Mouse (Mus musculus): ENCODE results near the gene Map3k14.

Gene Map3k14

DNA sequence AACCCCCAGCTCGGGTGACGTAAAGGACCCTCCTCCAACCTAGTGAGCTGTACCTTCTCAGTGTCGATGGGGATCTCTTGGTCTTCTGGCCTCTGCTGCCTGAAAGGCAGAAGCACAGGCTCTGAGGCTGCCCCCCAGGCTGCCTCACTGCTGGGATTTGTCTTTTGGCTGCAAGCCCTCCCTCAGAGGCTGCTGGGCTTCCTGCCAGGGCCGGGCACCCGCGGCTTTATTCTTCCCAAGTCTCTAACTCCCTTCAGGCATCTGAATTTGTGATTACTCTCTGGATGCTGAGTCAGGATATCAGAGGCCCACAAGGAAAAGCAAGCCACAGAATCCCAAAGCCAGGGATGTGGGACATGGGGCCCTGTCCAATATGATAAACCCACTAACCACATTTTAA is 65.6 kb downstream of the Map3k14 start:
- DNase-seq = peak; percentile 44 to 69

DNA sequence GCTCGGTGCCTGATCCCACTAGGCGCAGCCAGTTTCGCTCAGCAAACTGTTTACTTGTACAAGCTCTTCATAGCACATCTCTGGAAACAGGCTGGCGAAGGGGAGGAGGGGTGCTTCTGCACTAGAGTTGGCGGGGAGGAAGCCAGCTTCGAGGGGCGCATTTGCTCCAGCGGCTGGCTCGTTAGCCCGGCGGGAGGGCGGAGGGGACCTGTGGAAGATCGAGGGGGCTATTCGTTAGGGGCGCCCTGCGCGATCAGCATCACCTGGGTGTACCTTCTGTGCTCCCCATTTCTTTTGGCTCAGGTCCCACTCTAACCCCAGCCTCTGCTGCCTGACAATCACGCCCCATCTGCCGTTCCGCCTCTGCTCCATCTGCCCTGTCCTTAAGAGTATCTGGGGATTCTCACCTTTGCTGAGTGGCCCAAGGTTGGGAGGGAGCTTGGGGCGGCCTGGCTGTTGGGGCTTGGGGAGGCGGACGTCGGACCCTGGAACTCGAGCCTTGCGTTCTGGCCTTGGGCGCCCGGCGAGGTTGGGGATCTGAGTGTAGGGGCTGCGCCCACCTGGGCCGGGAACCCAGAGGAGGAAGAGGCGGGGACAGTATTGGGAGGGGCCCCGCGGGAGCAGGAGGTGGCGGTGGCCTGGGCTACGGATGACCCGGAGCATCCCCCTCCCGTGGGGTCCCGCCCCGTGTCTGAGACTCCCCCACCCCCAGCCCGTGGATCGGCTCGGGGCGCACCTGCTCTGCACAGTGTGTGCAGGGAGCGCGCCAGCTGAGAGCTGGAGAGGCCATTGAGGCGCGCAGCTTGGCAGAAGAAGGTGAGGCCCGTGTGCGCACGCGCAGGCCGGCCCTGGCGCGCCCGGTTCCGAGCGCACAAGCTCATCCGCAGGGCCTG is 68.1 kb downstream of the Map3k14 start:
- DNase-seq = peak in 1 of 2 experiments; percentile 12

DNA sequence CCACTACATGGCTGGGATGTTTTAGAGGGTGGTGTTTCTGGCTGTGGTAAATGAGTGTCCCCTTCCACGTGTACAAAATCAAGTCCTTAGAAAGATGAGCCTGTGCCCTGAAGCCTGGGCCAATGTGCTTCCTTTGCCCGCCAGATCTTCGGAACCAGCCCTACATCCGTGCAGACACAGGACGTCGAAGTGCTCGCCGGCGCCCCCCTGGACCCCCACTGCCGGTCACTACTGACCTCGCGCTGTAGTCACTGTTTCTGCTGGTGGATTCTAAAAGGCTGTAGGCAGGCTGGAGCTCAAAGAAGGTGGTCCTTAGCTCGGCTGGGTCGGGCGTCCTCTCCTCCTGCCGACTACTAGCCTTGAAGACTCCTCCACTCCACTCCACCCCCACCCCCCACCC is 68.9 kb downstream of the Map3k14 start:
- no peak for DNase-seq

DNA sequence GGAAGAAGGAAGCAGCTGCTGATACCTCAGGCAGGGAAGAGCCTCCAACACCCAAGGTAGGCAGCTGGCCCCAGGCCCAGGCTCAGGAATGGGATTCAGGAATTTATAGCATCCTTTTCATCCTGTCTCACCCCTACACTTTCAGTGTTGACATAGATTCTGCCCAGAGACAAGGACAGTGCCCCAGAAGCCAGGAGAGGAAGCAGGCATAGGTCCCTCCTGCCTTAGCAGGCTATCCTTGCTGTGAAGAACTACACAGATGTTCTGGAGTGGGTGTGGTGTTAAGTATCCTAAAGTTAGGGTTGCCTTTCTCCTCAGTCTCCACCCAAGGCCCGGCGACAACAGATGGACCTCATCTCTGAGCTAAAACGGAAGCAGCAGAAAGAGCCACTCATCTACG is 69.9 kb downstream of the Map3k14 start:
- DNase-seq = no peak

DNA sequence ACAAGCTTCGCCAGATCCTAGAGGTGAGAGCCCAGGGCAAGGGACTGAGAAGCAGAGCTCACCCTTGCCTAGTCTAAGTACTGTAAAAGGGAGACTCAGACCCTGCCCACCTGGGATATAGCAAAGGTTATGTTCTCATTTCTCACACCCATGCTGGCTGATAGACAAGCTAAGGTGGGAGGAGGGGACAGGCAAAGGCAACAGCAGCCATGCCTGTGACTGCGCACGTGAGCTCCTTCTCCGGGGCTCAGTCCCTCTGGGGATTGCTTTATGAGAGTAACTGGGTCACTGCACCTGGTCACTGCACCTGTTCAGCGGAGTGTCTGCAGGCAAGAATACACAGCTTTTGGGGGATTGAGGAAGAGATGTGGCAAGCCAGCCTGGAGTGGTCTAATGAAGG is 71.6 kb downstream of the Map3k14 start:
- DNase-seq = no peak

DNA sequence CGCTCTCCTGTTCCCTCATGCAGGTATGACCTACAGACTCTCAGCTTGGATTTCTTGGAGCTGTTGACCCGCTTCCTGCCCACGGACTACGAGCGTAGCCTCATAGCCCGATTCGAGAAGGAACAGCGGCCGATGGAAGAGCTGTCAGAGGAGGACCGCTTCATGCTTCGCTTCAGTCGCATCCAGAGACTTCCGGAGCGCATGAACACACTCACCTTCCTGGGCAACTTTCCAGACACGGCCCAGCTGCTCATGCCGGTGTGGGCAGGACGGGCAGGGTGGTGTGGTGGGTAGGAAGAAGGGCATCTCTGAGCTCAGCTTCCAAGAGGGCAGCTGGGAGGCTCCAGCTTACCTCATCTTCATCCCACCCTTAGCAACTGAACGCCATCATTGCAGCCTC is 72.0 kb downstream of the Map3k14 start:
- DNase-seq = no peak

DNA sequence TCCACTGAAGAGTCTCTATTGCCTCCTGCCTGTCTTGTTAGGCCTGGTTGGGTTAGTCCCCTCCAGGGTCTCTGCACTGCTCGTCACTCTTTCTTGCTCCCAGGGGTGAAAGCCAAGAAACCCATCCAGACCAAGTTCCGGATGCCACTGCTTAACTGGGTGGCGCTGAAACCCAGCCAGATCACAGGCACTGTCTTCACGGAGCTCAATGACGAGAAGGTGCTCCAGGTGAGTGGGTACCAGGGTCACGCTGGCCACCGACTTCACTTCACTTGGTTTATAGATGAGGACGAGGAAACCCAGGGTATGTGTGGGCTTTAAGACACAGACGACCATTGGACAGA is 73.5 kb downstream of the Map3k14 start:
- DNase-seq = no peak

DNA sequence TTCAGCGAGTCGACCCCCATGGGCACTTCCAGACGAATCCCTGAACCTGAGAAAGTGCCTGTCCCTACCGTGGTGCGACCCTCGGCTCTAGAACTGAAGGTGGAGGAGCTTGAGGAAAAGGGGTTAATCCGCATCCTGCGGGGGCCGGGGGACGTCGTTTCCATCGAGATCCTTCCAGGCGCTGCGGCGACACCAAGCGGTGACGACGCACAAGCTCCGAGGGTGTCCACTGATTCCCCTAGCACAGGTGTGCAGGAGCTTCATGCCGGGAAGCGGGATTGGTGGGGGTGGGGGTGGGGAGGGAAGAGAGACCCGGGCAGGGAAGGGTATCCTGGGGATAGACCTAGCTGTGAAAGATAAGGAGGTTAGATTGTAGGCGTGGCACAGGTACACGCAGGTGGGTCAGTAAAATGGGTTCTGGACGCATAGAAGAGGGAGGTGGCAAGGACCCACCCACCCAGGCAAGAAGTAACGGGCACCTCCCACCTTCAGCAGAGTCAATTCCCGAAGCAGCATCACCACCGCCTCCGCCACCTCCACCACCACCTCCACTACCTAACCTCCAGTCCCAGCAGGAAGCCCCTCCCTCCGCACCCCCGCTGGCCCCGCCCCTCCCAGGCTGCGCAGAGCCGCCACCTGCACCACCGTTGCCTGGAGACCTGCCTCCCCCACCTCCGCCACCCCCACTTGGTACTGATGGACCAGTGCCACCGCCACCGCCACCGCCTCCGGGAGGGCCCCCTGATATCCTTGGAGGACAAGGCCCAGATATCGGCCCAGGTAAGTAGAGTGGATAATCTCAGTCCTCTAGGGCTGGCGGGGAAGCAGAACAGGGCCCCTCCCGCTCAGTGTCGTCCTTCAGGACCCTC is 74.1 kb downstream of the Map3k14 start:
- no peak for DNase-seq

DNA sequence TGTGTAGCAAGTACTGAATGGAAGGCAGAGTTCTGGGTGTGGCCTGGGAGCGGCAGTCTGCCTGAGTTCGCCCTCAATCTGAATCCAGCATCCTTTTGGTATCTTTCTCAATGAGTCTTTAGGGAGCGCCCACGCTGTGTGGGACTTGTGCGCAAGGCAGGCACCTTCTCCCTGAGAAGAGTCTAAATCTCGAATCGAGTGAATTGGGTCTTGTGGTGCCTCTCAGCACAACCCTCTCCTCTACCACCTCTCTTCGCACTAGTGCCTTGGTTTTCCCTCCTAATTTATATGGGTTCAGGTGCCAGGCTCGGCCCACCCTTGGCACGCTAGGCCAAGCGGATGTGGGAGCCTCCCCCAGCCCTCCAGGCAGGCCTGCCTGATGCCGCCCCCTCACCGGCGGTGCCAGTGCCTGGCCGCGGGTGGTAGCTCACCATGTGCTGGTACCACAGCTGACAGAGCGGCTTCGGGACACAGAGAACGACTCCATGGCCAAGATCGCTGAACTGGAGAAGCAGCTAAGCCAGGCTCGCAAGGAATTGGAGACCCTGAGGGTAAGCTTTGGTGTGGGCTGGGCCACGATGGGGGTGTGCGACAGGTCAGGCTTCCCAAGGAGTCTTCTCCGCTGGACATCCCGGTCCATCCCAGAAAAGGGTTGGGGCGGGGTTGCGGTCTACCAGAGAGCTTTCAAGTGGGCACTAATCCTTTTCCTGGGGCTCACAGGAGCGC is 74.9 kb downstream of the Map3k14 start:
- no peak for DNase-seq

DNA sequence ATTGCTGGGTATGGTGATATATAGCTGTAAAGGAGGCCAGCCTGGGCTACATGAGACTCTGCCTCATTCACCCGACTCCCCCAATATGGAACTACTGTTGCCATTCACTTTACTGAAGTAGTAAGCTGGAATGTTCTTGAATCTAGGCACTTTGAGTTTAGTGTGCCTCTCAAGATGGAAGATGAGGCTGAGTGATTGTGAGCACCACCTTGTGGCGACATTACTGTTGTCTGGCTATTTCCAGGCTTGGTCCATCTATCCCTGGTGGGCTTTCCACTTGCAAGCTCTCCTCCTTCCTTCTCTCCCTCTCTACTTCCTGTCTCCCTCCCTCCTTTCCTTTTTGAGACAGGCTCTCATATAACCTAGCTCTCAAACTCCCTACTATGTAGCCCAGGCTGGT is 82.4 kb downstream of the Map3k14 start:
- DNase-seq = peak in 1 of 2 experiments; percentile 70

DNA sequence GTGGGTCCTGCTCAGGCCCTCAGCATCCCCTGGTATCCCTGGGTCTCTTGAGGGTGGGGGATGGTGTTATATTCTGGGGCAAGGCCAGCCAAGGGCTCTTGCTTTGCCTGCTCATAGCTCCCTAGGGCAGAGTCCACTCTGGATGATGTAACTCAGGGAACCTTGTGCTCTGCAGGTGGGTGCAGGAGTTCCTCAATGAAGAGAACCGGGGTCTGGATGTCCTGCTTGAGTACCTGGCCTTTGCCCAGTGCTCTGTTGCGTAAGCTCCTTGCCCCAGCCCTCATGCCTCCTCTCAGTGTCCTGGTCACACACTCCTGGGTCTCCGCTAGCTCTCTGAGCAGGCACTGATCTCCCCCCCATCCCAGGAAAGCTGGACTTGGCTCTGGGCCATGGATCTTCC is 85.4 kb downstream of the Map3k14 start:
- peak; percentile 91 to 95 for DNase-seq

DNA sequence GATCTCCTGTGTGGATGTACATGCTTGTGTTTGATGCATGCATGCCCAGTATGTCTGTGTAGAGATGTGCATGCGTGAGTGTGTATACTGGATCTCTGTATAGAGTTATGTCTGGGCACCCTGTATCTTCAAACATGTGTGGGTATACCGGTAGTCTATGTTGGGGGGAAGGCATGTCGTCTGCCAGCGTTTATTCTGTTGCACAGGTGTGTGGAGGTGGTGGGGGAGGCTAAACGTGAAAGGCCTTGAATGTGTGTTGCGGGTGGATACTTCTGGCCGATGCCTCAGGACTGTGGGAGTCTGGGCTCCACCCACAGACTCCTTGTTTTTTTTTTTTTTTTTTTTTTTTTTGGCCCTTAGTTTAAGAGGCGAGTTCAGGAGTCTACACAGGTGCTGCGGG is 85.9 kb downstream of the Map3k14 start:
- no peak for DNase-seq

DNA sequence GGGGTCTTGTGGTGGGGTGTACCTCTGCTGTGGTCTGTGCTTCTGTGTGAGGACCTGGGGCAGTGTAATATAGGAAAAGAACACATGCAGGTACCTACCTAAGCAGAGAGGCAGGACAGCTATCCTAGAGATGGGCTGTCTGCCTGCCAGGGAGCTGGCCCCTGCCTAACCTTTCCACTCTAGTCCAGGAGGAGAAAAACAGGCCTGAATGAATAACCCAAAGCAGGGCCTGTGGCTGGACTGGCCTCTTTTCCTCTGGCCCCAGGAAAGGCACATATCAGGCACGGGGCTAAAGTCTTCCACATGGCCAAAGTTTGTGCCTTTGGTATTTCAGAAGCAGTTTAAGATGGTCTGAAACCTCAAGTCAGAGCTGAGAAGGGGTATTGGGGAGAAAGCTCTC is 86.8 kb downstream of the Map3k14 start:
- DNase-seq = peak; percentile 77 to 85

DNA sequence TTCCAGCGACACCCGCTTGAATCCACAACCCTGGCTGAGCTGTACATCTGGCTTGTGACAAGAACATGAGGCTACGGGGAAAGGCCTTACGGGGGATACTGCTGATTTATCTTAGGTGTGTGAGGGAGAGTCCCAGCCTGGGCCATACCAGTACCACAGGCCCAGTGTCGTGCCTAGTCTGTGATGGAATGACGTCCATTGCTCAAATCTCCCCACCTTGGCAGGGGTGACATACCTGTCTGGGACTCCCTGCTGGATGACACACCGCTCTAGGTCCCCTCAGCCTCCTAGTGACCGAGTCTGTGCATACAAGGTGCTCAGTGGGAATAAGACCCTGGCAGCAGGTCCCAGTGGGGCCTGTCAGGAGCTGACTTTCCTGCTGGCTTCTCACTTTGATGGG is 88.5 kb downstream of the Map3k14 start:
- no peak for DNase-seq

DNA sequence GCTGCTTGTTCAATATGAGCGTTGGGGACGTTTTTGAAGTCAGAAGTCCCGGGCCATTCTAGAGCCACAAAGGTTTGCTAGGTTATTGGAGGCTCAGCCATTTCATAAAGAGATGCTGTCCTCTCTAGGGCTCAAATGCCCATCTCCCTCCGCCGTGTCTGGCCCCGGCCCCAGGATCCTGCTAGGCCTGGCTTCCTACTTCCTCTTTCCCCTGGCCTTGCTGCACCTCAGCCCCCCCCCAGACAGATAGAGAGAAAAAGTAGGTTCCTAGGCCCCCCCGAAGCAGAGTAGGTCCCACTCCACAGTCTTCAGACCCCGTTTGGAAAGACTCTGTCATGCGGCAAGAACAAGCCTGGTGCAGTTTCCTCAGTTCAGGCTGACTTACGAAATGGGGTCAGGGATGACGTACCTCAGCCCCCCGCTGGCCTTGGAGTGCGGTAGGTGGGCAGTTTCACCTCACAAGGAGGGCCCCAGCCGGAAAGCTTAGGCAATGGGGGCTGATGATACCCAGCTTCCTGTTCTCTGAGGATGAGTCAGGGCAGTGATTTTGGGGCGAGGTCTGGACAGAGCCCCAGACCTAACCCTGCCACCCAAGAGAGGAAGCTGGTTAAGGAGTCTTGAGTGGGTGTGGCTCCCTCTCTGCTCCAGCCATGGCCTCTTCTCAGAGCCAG is 89.3 kb downstream of the Map3k14 start:
- DNase-seq = no peak

DNA sequence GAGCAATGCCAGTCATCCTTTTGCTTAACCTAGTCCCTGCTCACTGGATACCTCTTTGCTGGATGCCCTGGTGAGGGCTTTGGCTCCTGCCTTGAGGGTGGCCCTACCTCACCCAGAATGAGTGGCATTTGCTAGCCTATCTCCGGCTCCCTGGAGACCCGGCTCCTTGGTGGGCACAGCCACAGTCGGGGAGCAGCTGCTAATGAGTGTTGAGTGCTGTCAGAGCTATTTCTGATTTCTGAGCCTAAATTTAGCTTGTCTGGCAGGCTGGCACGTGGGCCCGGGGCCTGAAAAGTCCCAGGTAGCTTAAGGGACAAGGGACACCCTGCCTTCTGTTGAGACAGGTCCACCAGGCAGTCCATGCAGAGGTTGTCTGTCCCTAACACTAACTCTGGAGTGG is 90.1 kb downstream of the Map3k14 start:
- no peak for DNase-seq

DNA sequence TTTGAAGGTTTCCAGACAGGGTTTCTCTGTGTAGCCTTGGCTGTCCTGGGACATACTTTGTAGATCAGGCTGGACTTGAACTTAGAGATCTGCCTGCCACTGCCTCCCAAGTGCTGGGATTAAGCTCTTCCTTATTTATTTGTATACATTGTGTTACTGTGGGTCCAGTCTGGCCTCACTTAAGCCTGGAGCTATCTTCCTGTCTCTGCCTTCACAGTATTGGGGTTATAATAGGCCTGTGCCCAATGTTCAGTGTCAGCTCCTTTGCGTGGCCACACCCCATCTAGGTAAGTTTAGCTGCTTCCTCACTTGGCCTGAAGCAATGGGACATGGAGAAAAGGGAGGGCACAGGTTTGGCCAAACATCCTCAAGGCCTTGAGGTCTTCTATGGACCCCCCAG is 90.8 kb downstream of the Map3k14 start:
- no peak for DNase-seq

DNA sequence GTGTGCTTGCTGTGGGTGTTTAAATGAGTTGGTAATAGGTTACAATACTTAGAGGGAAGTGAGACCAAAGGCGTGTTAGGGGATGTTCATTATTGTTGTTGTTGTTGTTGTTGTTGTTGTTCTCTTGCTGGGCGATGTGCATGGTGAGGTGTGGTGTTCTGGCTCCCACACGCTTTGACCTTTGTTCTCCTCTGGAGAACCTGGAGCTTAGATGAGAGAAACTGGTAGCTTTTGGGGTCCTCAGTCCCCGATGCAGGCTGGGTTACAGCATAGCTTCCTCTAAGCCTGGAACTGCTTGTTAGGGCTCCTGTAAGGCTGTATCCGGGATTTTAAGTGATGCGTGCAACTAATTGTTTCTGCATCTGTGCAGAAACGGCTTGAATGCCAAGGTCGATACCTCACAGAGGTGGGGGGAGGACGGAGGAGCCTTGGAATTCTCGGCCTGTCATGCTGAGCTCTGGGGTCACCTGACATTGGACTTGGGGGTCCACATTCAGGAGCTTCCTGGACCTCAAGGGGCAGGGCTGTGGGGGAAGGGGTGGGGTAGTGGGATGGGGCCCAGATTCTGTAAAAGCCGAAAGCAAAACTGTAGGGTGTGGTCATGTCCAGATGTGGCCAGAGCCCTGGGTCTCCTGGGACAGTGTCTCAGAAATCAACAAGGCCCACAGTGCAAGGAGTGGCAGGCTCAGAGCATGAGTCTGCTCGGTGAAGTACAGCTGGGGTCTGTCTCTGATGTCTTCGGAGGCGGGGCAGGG is 91.4 kb downstream of the Map3k14 start:
- DNase-seq = no peak

DNA sequence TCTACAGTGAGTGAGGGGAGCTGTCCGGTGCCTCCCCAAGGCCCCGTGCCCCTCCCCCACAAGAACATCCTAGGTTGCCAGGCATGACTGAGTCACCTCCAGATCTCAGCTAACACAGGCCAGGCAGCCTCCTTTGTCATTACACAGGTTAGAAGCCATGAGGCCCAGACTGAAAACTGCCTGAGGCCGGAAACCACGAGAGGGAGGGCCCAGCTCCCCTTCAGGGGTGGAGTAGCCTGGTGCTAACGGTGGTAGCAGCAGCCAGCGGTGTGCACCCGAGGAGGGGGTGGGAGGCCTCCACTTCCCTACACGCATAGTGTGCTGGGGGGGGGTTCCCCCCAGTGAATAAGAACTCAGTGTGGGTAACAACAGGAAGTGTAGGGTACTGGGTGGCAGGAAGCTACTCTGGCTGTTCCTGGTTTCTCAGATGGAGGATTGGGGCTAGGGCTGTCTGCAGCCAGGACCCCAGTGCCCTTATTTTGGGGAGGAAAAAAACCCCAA is 92.3 kb downstream of the Map3k14 start:
- DNase-seq = peak; percentile 37 to 50

DNA sequence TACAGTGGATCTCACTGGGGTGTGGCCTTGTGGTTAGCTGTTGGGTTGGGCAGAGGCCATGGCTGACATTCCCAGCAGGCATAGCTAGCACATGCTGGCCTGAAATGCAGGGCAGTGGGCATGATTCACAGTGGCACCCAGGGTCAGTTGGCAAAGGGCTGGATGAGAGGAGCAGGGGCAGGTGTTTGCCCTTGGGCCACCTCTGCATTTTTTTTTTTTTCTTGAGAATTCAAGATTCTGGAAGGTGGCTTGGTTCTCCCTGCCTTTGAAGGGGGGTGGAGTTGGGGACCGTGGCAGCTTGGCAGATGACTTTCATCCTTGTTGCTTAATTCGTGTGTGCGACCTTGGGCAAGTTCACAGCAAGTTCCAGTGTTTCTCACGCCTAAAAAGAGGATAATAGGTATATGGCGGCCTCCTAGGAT is 92.8 kb downstream of the Map3k14 start:
- peak; percentile 57 to 64 for DNase-seq

DNA sequence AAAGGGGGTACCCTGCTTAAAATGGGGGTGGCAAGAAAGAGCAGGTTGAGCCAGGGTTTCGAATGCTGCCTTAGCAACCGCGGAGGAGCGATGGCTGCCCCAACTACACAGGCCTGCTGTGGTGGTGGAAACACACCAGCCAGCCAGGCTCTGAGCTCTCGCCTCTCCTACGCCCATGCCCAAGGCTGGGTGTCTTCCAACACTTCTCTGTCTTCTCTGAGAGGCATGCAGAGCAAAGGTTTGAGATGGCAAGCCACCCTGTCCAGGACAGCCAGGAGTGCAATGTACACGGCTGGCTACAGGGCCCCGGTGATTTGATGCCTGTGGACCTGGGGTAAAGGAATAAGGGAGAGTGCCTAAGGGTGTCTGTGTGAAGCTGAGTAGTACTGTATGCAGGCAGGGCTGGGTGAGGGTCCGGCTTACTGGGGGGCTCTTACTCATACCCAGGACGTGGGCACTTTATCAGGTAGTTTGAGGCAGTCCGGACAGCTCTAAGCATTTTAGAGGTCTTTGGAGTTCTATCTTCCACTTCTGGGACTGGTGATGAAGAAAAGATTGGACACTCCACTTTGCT is 93.4 kb downstream of the Map3k14 start:
- peak; percentile 60 to 62 for DNase-seq
